Mouse (Mus musculus) heart, embryonic 14.5 days (tissue): Measurements from ENCODE around the gene Cnnm1. TPM values are rescaled to one million over a fixed set of nuclear protein-coding genes. Genes with fewer than 3 reads are reported as not detected.

Experiments
- ATAC-seq: fragments of 200-750 bp; cut with Nextera tagmentation; 2 replicates; pipeline ENCODE4 v1.8.0; 2017; ENCODE audit warnings: low read depth, moderate TSS enrichment; ENCODE audit not compliant: insufficient number of reproducible peaks, insufficient read depth, low FRiP score
- H3K27ac ChIP-seq, 2 experiments: fragments of 200-500 bp in 1 of 2; fragments of 300-500 bp in 1 of 2; sonication (generic) in 1 of 2; replicated peaks in 1 of 2; 2 replicates each; pipeline ENCODE4 v1.5.1; 2012 to 2014; ENCODE audit warnings: low read depth in 2 of 2, low read length in 2 of 2, control low read depth in 1 of 2, mild to moderate bottlenecking in 1 of 2, mixed read lengths in 1 of 2; ENCODE audit not compliant: control insufficient read depth in 1 of 2, insufficient read depth in 1 of 2
- H3K27me3 ChIP-seq: fragments of 300-500 bp; sonication (generic); 2 replicates; pipeline ENCODE4 v1.6.1; 2014; ENCODE audit warnings: mild to moderate bottlenecking, low read length, control low read depth; ENCODE audit not compliant: control insufficient read depth, insufficient read depth
- H3K36me3 ChIP-seq: fragments of 300-500 bp; sonication (generic); 2 replicates; pipeline ENCODE4 v1.6.1; 2014; ENCODE audit warnings: mild to moderate bottlenecking, control low read depth, low read length, mixed read lengths; ENCODE audit not compliant: control insufficient read depth, insufficient read depth
- H3K4me1 ChIP-seq, 2 experiments: fragments of 200-500 bp in 1 of 2; fragments of 300-500 bp in 1 of 2; sonication (generic) in 1 of 2; 2 replicates each; pipeline ENCODE4 v1.6.1; 2012 to 2014; ENCODE audit warnings: low read length in 2 of 2, control low read depth in 1 of 2, mixed read lengths in 1 of 2; ENCODE audit not compliant: control insufficient read depth in 2 of 2, insufficient read depth in 2 of 2
- H3K4me2 ChIP-seq: fragments of 300-500 bp; sonication (generic); 2 replicates; pipeline ENCODE4 v1.6.1; 2014; ENCODE audit warnings: mild to moderate bottlenecking, low read length
- H3K4me3 ChIP-seq, 2 experiments: fragments of 200-500 bp in 1 of 2; fragments of 300-500 bp in 1 of 2; sonication (generic) in 1 of 2; 2 replicates each; pipeline ENCODE4 v1.5.1; 2012 to 2014; ENCODE audit warnings: low read length in 2 of 2, mild to moderate bottlenecking in 2 of 2, control low read depth in 1 of 2, low read depth in 1 of 2, moderate library complexity in 1 of 2; ENCODE audit not compliant: control insufficient read depth in 1 of 2, insufficient read depth in 1 of 2
- H3K9ac ChIP-seq: fragments of 300-500 bp; sonication (generic); 2 replicates; pipeline ENCODE4 v1.6.1; 2014; ENCODE audit warnings: mild to moderate bottlenecking, low read length
- H3K9me3 ChIP-seq: fragments of 300-500 bp; sonication (generic); 2 replicates; pipeline ENCODE4 v1.6.1; 2016; ENCODE audit warnings: low read length, control low read depth; ENCODE audit not compliant: control insufficient read depth
- WGBS: fragments of 180-500 bp; shearing (Covaris S2); extraction: QIAGEN DNeasy Blood & Tissue Kit; methylation state at CpG from one replicate; pipeline ENCODE4 v1.1.7; 2014; 5-methylcytosine and 5-hydroxymethylcytosine counted together
- polyA plus RNA-seq: library from polyadenylated mRNA; unstranded; fragments of >200 nt; fragmentation: Nextera tagmentation; extraction: Ambion mirVana; gene quantifications from 2 replicates; pipeline ENCODE4 v1.2.1, GENCODE M21; 2014

The Cnnm1 gene
- polyA plus RNA-seq, 1 experiment from 2014 or later = 0.08 TPM

DNA sequence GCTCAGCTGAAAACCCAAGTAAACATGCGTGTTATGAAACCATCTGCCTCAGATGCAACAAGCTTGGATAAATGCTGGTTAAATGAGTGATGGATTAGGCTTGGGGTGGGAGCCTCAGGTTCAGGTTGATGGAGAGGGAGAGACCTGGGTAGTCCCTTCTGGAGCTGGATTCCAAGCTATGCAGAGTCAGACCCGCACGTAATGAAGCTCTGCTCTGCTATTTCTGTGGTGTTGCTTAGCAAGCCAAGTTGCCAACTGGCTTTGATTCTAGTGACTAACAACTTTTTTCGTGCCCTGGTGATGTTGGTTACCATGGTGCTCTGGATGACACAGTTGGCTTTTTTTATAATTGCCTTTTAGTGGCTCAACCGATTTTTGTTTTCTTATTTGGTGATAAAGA lies 11.9 kb downstream of the Cnnm1 start:
- Histone ChIP-seq H3K36me3 (no peaks in the 10 kb centered on the region), H3K9ac (no peak overlapping the region), H3K27me3 (no peaks in the 10 kb centered on the region), H3K9me3 (no peaks in the 10 kb centered on the region), H3K4me1 (no peaks in the 10 kb centered on the region), H3K4me3 (no peak overlapping the region), H3K4me2 (no peak overlapping the region), H3K27ac (no peak overlapping the region)
- WGBS = 71% methylated on average over 5 of the region's 5 CpGs
- no peak for ATAC-seq

DNA sequence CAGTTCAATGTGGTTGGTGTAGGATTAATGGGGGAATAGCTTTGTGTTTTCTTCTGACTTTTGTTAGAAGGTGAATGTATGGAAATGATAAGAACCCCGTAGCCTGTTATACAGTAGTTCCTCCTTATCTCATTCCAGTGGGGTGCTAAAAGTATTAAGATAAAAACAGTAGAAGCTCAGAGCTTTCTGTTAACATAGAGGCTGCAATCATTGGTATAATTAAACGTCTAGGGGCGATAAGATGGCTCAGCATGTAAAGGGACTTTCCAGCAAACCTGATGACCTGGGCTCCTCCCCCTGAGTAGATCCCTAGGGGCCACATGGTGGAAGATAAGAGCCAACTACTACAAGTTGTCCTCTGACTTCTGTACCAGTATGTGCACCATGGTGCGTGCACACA lies 12.8 kb downstream of the Cnnm1 start:
- Histone ChIP-seq H3K4me2 (no peak overlapping the region), H3K9ac (no peak overlapping the region), H3K36me3 (no peaks in the 10 kb centered on the region), H3K9me3 (no peaks in the 10 kb centered on the region), H3K27ac (no peak overlapping the region), H3K4me3 (no peak overlapping the region), H3K4me1 (no peaks in the 10 kb centered on the region), H3K27me3 (no peaks in the 10 kb centered on the region)
- WGBS = 31% methylated on average over 4 of the region's 4 CpGs
- ATAC-seq = no peak

DNA sequence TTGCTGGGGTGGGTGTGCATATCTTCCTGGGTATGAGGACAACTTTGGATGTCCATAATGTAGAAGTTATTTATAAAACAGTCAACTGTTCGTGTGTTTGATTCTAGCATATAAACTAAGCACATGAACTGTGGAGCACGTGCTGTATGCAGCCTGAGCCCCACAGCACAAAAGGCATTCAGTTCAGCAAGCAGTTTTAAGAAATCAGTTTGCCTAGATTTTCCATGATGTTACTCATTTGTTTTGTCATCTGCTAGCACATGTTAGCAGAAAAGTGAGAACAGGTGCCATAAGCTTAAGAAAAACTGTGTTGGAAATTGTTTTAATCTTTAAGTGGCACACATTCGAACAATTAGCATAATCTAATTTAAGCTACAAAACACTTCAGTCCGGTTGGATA lies 19.7 kb downstream of the Cnnm1 start:
- 64% methylated on average over 4 of the region's 4 CpGs for WGBS
- ATAC-seq = no peak
- Histone ChIP-seq H3K36me3 (no peaks in the 10 kb centered on the region), H3K4me1 (no peaks in the 10 kb centered on the region), H3K9ac (no peak overlapping the region), H3K4me3 (no peak overlapping the region), H3K27ac (no peak overlapping the region), H3K9me3 (no peaks in the 10 kb centered on the region), H3K4me2 (no peak overlapping the region), H3K27me3 (no peaks in the 10 kb centered on the region)

DNA sequence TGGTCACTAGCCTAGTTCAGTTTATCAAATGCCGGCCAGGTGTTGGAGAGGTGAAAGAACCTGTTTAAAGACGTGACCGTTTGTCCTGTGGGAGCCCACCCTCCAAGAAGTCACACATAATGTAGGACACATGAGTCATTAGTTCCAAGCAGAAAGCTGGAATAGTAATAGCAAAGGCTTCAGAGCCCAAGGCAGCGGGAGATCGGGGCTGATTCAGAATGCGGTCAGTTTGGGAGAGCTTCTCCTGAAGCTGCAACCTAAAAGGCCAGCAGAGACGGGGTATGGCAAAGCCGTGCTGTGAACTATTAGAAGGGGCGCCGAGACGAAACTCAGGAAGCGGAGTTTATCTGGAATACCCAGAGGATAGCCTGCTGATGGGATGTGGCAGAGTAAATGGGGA lies 20.2 kb downstream of the Cnnm1 start:
- Histone ChIP-seq H3K9me3 (no peaks in the 10 kb centered on the region), H3K27ac (no peak overlapping the region), H3K4me1 (no peaks in the 10 kb centered on the region), H3K9ac (no peak overlapping the region), H3K27me3 (no peaks in the 10 kb centered on the region), H3K4me2 (no peak overlapping the region), H3K4me3 (no peak overlapping the region), H3K36me3 (no peaks in the 10 kb centered on the region)
- no peak for ATAC-seq
- WGBS = 87% methylated on average over 12 of the region's 12 CpGs

DNA sequence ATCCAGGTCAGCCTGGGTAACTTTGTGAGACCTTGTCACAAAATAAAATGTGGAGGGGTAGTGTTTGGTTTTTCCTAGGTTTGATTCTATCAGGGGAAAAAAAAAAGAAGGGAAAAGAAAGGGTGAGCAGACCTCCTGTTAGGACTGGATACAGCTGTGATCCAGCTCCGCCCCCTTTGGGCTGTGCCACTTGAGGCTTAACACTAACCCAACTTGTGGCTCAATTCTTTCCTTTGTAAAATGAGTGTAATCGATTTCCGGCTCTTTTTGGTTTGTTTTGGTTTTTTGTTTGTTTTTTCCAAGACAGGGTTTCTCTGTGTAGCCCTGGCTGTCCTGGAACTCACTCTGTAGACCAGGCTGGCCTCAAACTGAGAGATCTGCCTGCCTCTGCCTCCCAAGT lies 21.9 kb downstream of the Cnnm1 start:
- ATAC-seq = no peak
- Histone ChIP-seq H3K4me2 (no peak overlapping the region), H3K36me3 (no peaks in the 10 kb centered on the region), H3K4me3 (no peak overlapping the region), H3K27ac (no peak overlapping the region), H3K4me1 (no peaks in the 10 kb centered on the region), H3K9ac (no peak overlapping the region), H3K9me3 (no peaks in the 10 kb centered on the region), H3K27me3 (no peaks in the 10 kb centered on the region)
- 92% methylated on average over 3 of the region's 3 CpGs for WGBS

DNA sequence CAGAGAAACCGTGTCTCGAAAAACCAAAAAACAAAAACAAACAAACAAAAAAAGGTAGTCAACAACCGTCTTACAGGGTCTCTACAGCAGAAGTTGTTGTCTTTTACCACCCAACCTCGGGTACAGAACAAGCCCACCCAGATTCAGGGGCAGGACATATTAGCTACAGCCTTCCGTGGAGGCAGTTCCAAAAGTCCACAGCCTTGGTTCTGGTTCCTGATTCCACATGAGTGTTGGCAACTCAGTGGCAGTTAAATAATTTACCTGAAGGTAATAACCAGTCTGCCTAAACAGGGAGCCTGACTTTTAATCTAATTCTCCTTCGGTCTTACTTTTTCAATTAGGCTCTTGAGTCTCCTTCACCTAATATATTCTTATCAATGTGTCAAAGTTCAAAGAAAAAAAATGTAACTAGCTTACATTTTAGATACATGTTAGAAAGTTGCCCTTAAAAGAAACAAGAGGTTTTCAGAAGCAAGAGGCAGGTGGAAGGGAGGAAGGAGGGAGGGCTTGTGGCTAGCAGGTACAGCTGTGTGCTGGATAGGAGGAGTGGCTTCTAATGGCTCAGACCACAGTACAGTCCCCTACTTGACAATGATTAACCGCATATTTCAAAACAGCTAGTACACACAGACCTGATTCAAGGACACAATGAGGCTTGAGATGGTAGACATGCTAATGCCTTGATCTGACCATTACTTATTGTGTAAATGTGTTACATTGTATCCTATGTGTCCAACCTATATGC lies 23.5 kb downstream of the Cnnm1 start:
- Histone ChIP-seq H3K36me3 (no peaks in the 10 kb centered on the region), H3K4me1 (no peaks in the 10 kb centered on the region), H3K9me3 (no peaks in the 10 kb centered on the region), H3K4me2 (no peak overlapping the region), H3K4me3 (no peak overlapping the region), H3K27me3 (no peaks in the 10 kb centered on the region), H3K27ac (no peak overlapping the region), H3K9ac (no peak overlapping the region)
- WGBS = 85% methylated on average over 7 of the region's 7 CpGs
- ATAC-seq = no peak

DNA sequence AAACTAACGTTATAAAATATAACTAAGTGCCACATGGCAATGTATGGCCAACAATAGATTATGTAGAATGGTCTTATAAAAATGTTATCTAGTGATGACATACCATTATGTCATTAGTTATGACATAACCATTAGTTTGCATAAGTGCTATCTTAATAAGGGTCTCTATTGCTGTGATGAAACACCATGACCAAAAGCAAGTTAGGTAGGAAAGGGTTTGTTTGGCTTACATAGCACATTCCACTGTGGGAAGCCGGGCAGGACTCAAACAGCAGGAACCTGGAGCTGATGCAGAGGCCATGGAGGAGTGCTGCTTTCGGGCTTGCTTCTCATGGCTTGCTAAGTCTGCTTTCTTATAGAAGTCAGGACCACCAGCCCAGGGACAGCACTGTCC lies 24.1 kb downstream of the Cnnm1 start:
- Histone ChIP-seq H3K36me3 (no peaks in the 10 kb centered on the region), H3K4me2 (no peak overlapping the region), H3K4me3 (no peak overlapping the region), H3K27me3 (no peaks in the 10 kb centered on the region), H3K9ac (no peak overlapping the region), H3K4me1 (no peaks in the 10 kb centered on the region), H3K27ac (no peak overlapping the region), H3K9me3 (no peaks in the 10 kb centered on the region)
- no peak for ATAC-seq
- WGBS = 75% methylated on average over 3 of the region's 3 CpGs

DNA sequence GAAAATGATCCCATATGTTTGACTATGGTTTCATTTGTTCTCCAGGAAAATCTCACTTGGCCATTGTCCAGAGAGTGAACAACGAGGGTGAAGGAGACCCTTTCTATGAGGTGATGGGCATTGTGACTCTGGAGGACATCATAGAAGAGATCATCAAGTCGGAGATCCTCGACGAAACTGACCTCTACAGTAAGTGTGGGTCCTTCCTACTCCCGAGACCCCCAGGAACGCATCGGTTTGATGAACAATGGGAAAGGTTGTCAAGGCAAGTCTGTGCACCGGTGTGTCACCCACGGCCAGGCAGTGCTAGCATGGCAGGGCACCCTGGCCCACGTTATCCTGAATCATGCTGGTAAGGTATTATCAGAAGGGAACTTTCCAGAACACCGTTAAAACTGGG lies 24.8 kb downstream of the Cnnm1 start:
- H3K4me2 ChIP-seq = no peak overlapping the region
- no peak overlapping the region for H3K4me3 ChIP-seq
- ATAC-seq = no peak
- no peaks in the 10 kb centered on the region for H3K9me3 ChIP-seq
- H3K4me1 ChIP-seq = no peaks in the 10 kb centered on the region
- 86% methylated on average over 11 of the region's 11 CpGs for WGBS
- H3K36me3 ChIP-seq = no peaks in the 10 kb centered on the region
- no peaks in the 10 kb centered on the region for H3K27me3 ChIP-seq
- no peak overlapping the region for H3K9ac ChIP-seq
- no peak overlapping the region for H3K27ac ChIP-seq
